Mouse (Mus musculus) left cerebral cortex, adult 6 months (tissue): ENCODE data around the gene Rnf38. TPM values are rescaled to one million over a fixed set of nuclear protein-coding genes. Genes with fewer than 3 reads are reported as not detected.

Experiments used
- long read RNA-seq, 2 experiments: library from polyadenylated mRNA; unstranded; transcript quantifications; one replicate each; pipeline ENCODE4 v2.0.0; 2019 to 2020
- polyA plus RNA-seq: library from polyadenylated mRNA; unstranded; fragments of <200 nt; fragmentation: Nextera tagmentation; gene quantifications from 2 replicates; pipeline ENCODE4 v1.2.3, GENCODE M21; 2021

Rnf38 gene
- 4.9 and 9.9 TPM in 2 replicates for polyA plus RNA-seq
- long read RNA-seq, experiment 1, partial matches to known transcripts = 6 of 21 reads
- long read RNA-seq, experiment 1, other reads (novel, unspliced or antisense) = 15 of 21 reads
- long read RNA-seq, experiment 2, partial matches to known transcripts = 0 of 16 reads
- long read RNA-seq, experiment 2, other reads (novel, unspliced or antisense) = 15 of 16 reads

DNA sequence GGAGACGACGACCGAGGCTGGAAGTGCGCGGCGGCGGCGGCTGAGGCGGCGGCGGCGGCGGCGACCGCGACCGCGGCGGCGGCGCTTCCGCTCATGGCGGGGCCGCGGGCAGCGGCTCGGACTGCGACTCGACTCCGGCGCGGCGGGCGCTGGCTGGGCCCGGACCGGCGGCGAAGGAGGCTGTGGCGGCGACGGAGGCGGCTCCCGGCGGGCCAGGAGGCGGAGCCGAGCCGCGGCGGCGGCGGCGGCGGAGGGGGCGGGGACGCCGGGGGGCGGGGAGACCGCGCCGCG lies at the start of gene Rnf38:
TSS of gene Rnf38 (minus strand) at position 77 of the 291 bp plus-strand sequence.

DNA sequence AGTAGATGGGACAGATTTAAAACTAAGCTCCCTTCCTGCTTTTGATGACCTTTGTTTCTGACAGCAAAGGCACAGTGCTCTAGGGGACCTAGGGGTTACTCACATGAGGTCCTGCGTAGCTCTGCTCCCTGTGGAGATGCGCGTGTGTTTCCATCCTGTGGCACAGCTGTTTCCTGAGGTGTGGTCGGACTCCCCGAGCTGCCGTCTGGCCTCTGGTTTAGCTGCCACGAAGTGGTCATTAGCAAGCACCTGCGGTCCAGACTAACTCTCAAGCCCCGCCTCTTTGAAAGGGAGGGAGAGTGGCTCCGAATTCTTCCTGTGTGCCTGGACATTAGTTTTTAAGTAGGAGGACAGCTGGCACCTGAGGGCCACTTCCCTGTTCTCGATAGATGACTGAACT lies 149.6 kb downstream of the Rnf38 start, which contains the start of gene Gne:
TSS of gene Gne (minus strand) at position 233 of the 400 bp plus-strand sequence.

Other genes with a start within 250 kb of the Rnf38 start
- gene Clta, start 229.3 kb downstream of the Rnf38 start, polyA plus RNA-seq = 566 and 576 TPM in 2 replicates
- gene Gne, start 149.6 kb downstream of the Rnf38 start, polyA plus RNA-seq = 23.1 and 27.8 TPM in 2 replicates
- gene Melk, start 67.1 kb upstream of the Rnf38 start, polyA plus RNA-seq = 0.49 and 0.61 TPM in 2 replicates